Mouse (Mus musculus): ENCODE measurements around the gene Agpat1.

GRCm38 (mm10) chr17:34601796-34602195 lies 2.3 kb upstream of the Agpat1 start:
- TF ChIP-seq POLR2A (IDR thresholded peaks at IDR 0.05; ENCODE audit: low read depth, low read length) (no peak), CTCF (conservative IDR thresholded peaks at IDR 0.05 in 1 of 2, IDR thresholded peaks at IDR 0.05 in 1 of 2; ENCODE audit: low read depth in 2 of 2, low read length in 2 of 2) (no peak), ZMIZ1 (IDR thresholded peaks at IDR 0.05; ENCODE audit: low read depth, low read length) (no peak), ZNF384 (IDR thresholded peaks at IDR 0.05; ENCODE audit: low read depth, low read length) (no peak), IRF4 (IDR thresholded peaks at IDR 0.05; ENCODE audit: low read depth, low read length) (no peak), MAZ (IDR thresholded peaks at IDR 0.05; ENCODE audit: low read depth, low read length) (no peak), NELFE (IDR thresholded peaks at IDR 0.05; ENCODE audit: low read depth, low read length) (no peak)
